Mouse (Mus musculus) CH12.LX (cell line): Measurements from ENCODE around the gene Nynrin. TPM values are rescaled to one million over a fixed set of nuclear protein-coding genes. Genes with fewer than 3 reads are reported as not detected.
A peak's percentile ranks its signal among the peaks of the same experiment; 100 is the strongest.

Source experiments
- DNase-seq: peaks from one replicate; pipeline ENCODE4 v3.0.0-alpha.2; 2013; ENCODE audit errors: extremely low read depth
- H3K27ac ChIP-seq: 2 replicates; pipeline ENCODE4 v1.5.1; 2012; ENCODE audit warnings: low read depth, mild to moderate bottlenecking, control low read depth, moderate library complexity; ENCODE audit not compliant: insufficient read depth
- H3K27me3 ChIP-seq: replicated peaks from 2 replicates; pipeline ENCODE3; 2012; ENCODE audit warnings: inconsistent platforms
- H3K36me3 ChIP-seq, 2 experiments: replicated peaks in 1 of 2; 2 replicates each; pipeline versions ENCODE3 to v1.6.1; 2012; ENCODE audit warnings: inconsistent platforms in 1 of 2, low read length in 1 of 2, mild to moderate bottlenecking in 1 of 2, mixed read lengths in 1 of 2, moderate library complexity in 1 of 2; ENCODE audit not compliant: control insufficient read depth in 1 of 2, insufficient read depth in 1 of 2
- H3K4me1 ChIP-seq, 2 experiments: 2 replicates each; pipeline ENCODE4 v1.6.1; 2012; ENCODE audit warnings: inconsistent platforms in 1 of 2, moderate library complexity in 1 of 2; ENCODE audit not compliant: insufficient read depth in 2 of 2, control insufficient read depth in 1 of 2
- H3K4me2 ChIP-seq: 2 replicates; pipeline ENCODE4 v1.6.1; 2012; ENCODE audit warnings: low read depth, mild to moderate bottlenecking, control low read depth; ENCODE audit not compliant: poor library complexity, insufficient read depth, severe bottlenecking
- H3K4me3 ChIP-seq, 3 experiments: fragments of 150-350 bp in 1 of 3; sonication (generic) in 1 of 3; replicated peaks in 1 of 3; 2 replicates each; pipeline versions ENCODE3 to v1.5.1; 2011 to 2012; ENCODE audit warnings: low read depth in 2 of 3, low read length in 2 of 3, mild to moderate bottlenecking in 2 of 3, moderate library complexity in 2 of 3, control low read depth in 1 of 3, improper control_type of control experiment in 1 of 3, inconsistent platforms in 1 of 3, mixed read lengths in 1 of 3; ENCODE audit not compliant: poor library complexity in 1 of 3
- H3K79me2 ChIP-seq: replicated peaks from 2 replicates; pipeline ENCODE4 v1.6.1; 2012; ENCODE audit warnings: mild to moderate bottlenecking, moderate library complexity; ENCODE audit not compliant: control insufficient read depth, poor library complexity, insufficient read depth, severe bottlenecking; ENCODE audit errors: extremely low read depth
- H3K9ac ChIP-seq: 2 replicates; pipeline ENCODE4 v1.6.1; 2012; ENCODE audit warnings: low read depth, mild to moderate bottlenecking, control low read depth, moderate library complexity; ENCODE audit not compliant: insufficient read depth
- H3K9me3 ChIP-seq: replicated peaks from 2 replicates; pipeline ENCODE3; 2012; ENCODE audit warnings: low read length, inconsistent platforms, mixed read lengths
- CTCF ChIP-seq, 2 experiments: IDR thresholded peaks in 1 of 2; conservative IDR thresholded peaks in 1 of 2; 2 replicates each; pipeline ENCODE4 v1.5.1; 2011 to 2012; ENCODE audit warnings: low read depth in 2 of 2, low read length in 2 of 2, improper control_type of control experiment in 1 of 2, inconsistent platforms in 1 of 2, mild to moderate bottlenecking in 1 of 2, moderate library complexity in 1 of 2
- ELF1 ChIP-seq: IDR thresholded peaks from 2 replicates; pipeline ENCODE4 v1.6.1; 2014; ENCODE audit warnings: low read depth, mild to moderate bottlenecking, inconsistent platforms, low read length, improper control_type of control experiment
- ETS1 ChIP-seq: conservative IDR thresholded peaks from 2 replicates; pipeline ENCODE4 v1.6.1; 2012; ENCODE audit warnings: low read depth, mild to moderate bottlenecking, inconsistent platforms, low read length, improper control_type of control experiment, moderate library complexity
- HCFC1 ChIP-seq: IDR thresholded peaks from 2 replicates; pipeline ENCODE4 v1.6.1; 2012; ENCODE audit warnings: low read depth, mild to moderate bottlenecking, inconsistent platforms, low read length, improper control_type of control experiment
- IRF4 ChIP-seq: IDR thresholded peaks from 2 replicates; pipeline ENCODE4 v1.6.1; 2014; ENCODE audit warnings: low read depth, mild to moderate bottlenecking, inconsistent platforms, low read length, improper control_type of control experiment
- JUN ChIP-seq: IDR thresholded peaks from 2 replicates; pipeline ENCODE4 v1.6.1; 2011; ENCODE audit warnings: low read depth, mild to moderate bottlenecking, low read length, improper control_type of control experiment, moderate library complexity; ENCODE audit not compliant: insufficient read depth
- JUND ChIP-seq: conservative IDR thresholded peaks from 2 replicates; pipeline ENCODE4 v1.6.1; 2011; ENCODE audit warnings: low read depth, low read length, improper control_type of control experiment
- MAFK ChIP-seq: IDR thresholded peaks from 2 replicates; pipeline ENCODE4 v1.6.1; 2011; ENCODE audit warnings: low read length, improper control_type of control experiment; ENCODE audit not compliant: insufficient replicate concordance
- MAZ ChIP-seq: IDR thresholded peaks from 2 replicates; pipeline ENCODE4 v1.6.1; 2012; ENCODE audit warnings: low read depth, mild to moderate bottlenecking, inconsistent platforms, low read length, improper control_type of control experiment, moderate library complexity
- TBP ChIP-seq: conservative IDR thresholded peaks from 2 replicates; pipeline ENCODE4 v1.6.1; 2011; ENCODE audit warnings: low read depth, low read length, improper control_type of control experiment
- TCF12 ChIP-seq: IDR thresholded peaks from 2 replicates; pipeline ENCODE4 v1.6.1; 2014; ENCODE audit warnings: low read depth, mild to moderate bottlenecking, inconsistent platforms, low read length, improper control_type of control experiment
- UBTF ChIP-seq: IDR thresholded peaks from 2 replicates; pipeline ENCODE4 v1.6.1; 2012; ENCODE audit warnings: low read depth, mild to moderate bottlenecking, inconsistent platforms, low read length, improper control_type of control experiment, moderate library complexity
- USF1 ChIP-seq: IDR thresholded peaks from 2 replicates; pipeline ENCODE4 v1.6.1; 2014; ENCODE audit warnings: low read depth, mild to moderate bottlenecking, inconsistent platforms, low read length, improper control_type of control experiment
- dilution Hi-C: fragments of 300-500 bp; cut with MboI; formaldehyde crosslinking; loops from 2 replicates; pipeline ENCODE4 v1.14.3; 2020; ENCODE audit warnings: low sequenced_read_pairs; ENCODE audit not compliant: extremely low pct_unique_long_range_greater_than_20kb, extremely low pct_ligation_motif_present
- in situ Hi-C: fragments of 300-500 bp; cut with MboI; formaldehyde crosslinking; loops from 3 replicates; pipeline ENCODE4 v1.14.3; 2019; ENCODE audit warnings: low sequenced_read_pairs, low pct_ligation_motif_present, low pct_unique_long_range_greater_than_20kb, mixed read lengths
- polyA plus RNA-seq: library from polyadenylated mRNA; unstranded; fragments of >175 nt; gene quantifications from 2 replicates; pipeline ENCODE4 v1.2.1, GENCODE M21; 2012; ENCODE audit warnings: low read depth; ENCODE audit not compliant: insufficient read length
- total RNA-seq, 2 experiments: library from RNA; depleted of rRNA; stranded (reverse); fragments of 300-350 nt in 1 of 2; fragments of >200 nt in 1 of 2; gene quantifications; 2 replicates each; pipeline ENCODE4 v1.2.3; 2012 to 2014

The Nynrin gene
- total and polyA plus RNA-seq, 3 experiments, result under 0.01 to 0.10 TPM; not detected in 1

- TF ChIP-seq CTCF (conservative IDR thresholded peaks at IDR 0.05 in 1 of 2, IDR thresholded peaks at IDR 0.05 in 1 of 2; ENCODE audit: low read depth in 2 of 2, low read length in 2 of 2) (no peak), HCFC1 (peak; percentile 44), TCF12 (no peak), USF1 (peak; percentile 84), ELF1 (no peak)
These were observed 38.9 kb upstream of the Nynrin start (continued) for GRCm38 (mm10) chr14:55814885-55815284.

GRCm38 (mm10) chr14:55815310-55815751 is 38.5 kb upstream of the Nynrin start:
- in situ Hi-C loops, result no loop called here
- H3K27ac ChIP-seq, result no peak overlapping the region
- TF ChIP-seq MAZ (no peak), MAFK (no peak), UBTF (no peak), TBP (no peak)
- H3K4me2 ChIP-seq, result no peak overlapping the region
- no peaks in the 10 kb centered on the region for H3K9me3 ChIP-seq
- no peak overlapping the region for H3K9ac ChIP-seq
- no peaks in the 10 kb centered on the region for H3K36me3 ChIP-seq
- H3K4me1 ChIP-seq, result no peaks in the 10 kb centered on the region
- no peaks in the 10 kb centered on the region for H3K27me3 ChIP-seq
- dilution Hi-C loops, result no loop called here
- no peaks in the 10 kb centered on the region for H3K79me2 ChIP-seq
- H3K4me3 ChIP-seq, result peak overlapping the region; percentile 7 to 32 (median 10)
- DNase-seq, result peak; percentile 24

GRCm38 (mm10) chr14:55819845-55820405 is 33.9 kb upstream of the Nynrin start:
- TF ChIP-seq JUND (no peak), IRF4 (no peak), ETS1 (no peak), JUN (no peak), CTCF (conservative IDR thresholded peaks at IDR 0.05 in 1 of 2, IDR thresholded peaks at IDR 0.05 in 1 of 2; ENCODE audit: low read depth in 2 of 2, low read length in 2 of 2) (no peak)
- no peak for DNase-seq
- H3K9ac ChIP-seq, result no peak overlapping the region
- no peak overlapping the region for H3K4me3 ChIP-seq
- H3K4me2 ChIP-seq, result no peak overlapping the region
- H3K4me1 ChIP-seq, result no peaks in the 10 kb centered on the region
- in situ Hi-C loops, result loop anchor here (5.0 kb wide), 1 partner anchor 42 kb away; no protein-coding TSS in a partner anchor
- no peak overlapping the region for H3K27ac ChIP-seq
- no peaks in the 10 kb centered on the region for H3K79me2 ChIP-seq
- H3K27me3 ChIP-seq, result peaks cover 7% of the 10 kb centered on the region
- no peaks in the 10 kb centered on the region for H3K36me3 ChIP-seq
- no peaks in the 10 kb centered on the region for H3K9me3 ChIP-seq
- dilution Hi-C loops, result no loop called here
